Mouse (Mus musculus): Measurements from ENCODE around the gene Bhlhe23.

The Bhlhe23 gene

GRCm38 (mm10) chr2:180776793-180777192, at the start of gene Bhlhe23:
Gene Bhlhe23, minus strand, starts transcription at chr2:180776900.
- no peak for DNase-seq

DNA sequence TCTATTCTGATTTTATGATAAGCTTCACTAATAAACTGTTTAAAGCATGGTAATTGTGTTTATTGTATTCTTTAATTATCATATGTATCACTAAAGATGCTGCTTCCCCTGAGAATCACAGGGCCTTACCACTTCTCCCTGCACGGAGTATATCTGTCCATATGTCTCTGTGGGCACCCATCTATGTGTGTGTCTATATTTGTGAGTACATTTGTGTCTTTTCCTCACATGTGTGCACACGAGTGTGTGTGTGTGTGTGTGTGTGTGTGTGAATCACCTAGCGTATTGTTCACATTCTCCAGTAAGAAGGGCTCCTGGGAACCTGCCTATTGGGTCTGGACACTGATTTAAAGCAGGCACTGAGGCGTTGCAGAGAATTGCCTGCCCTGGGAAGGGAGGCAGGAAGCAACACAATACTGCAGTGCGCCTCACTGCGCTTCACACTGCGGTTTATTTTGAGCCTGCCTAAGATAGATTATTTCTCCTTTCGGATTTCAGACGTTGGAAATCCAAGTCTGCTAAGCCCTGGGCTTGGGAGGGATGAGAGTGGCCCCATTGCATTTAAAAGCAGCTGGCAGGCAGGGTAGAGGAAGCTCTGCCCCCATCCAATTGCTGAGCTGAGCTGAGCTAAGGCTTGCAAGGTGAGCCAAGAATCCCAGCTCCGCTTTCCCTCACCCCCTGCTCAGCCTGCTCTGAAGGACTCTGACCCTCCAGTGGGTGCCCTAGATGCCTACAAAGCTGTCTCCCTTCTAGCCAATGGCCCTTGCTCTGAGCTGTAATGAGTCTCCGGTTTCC, 48.6 kb upstream of the Bhlhe23 start:
- peak; percentile 71 for DNase-seq

DNA sequence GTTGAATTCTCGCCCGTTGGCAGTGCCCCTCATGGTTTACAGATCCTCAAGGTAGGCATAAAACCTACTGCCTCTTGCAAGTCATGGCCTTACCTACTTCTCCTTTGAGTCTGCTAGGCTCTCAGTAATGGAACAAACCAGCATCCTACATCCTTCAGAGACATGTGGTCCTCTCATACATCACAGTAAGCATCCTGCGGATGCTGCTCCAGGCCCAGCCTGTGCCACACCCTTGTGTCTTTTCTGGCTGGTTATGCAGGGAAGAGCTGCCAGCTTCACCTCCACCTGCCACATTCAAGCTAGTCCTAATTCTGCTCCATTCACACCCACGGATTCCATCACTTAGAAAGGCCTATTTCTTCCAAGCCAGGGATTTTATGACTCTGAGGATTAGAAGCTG, 48.0 kb upstream of the Bhlhe23 start:
- peak; percentile 79 for DNase-seq

DNA sequence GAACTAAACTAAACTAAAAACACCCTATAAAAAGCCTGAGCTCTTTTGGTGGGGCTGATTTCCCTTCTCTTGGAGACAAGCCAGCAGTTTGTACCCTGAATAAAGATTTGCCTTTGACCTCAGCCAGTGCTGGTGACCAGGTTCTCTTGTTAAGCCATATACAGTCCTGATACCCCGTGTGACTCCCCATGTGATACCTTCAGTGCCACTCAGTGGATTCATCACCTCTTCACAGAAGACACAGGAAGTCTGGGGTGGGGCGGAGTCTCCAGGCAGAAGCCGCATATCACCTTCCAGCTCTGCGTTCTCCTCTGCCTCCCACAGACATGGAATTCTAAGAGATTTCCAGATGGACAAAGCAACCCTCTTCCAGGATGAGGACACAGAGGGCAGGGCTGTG, 47.4 kb upstream of the Bhlhe23 start:
- DNase-seq, result no peak

- peak; percentile 85 for DNase-seq
Measured at GRCm38 (mm10) chr2:180822476-180822875, 45.8 kb upstream of the Bhlhe23 start.

DNA sequence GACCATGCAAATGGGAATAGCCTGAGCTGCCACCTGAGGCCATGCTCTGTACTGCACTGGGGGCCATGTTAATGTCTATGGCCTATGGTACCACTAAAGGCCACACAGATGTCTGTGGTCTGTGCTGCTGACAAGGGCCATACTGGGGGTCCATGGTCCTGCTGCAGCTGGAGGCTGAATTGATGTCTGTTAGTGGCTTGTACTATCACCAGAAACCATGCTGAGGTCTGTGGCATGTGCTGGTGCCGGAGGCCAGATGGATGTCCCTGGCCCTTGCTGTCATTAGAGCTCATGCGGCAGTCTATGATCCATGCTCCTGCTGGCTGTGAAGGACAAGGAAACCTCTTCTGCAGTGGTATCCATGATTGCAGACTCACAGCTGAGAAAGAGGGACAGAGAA, 42.8 kb upstream of the Bhlhe23 start:
- DNase-seq, result peak; percentile 60

DNA sequence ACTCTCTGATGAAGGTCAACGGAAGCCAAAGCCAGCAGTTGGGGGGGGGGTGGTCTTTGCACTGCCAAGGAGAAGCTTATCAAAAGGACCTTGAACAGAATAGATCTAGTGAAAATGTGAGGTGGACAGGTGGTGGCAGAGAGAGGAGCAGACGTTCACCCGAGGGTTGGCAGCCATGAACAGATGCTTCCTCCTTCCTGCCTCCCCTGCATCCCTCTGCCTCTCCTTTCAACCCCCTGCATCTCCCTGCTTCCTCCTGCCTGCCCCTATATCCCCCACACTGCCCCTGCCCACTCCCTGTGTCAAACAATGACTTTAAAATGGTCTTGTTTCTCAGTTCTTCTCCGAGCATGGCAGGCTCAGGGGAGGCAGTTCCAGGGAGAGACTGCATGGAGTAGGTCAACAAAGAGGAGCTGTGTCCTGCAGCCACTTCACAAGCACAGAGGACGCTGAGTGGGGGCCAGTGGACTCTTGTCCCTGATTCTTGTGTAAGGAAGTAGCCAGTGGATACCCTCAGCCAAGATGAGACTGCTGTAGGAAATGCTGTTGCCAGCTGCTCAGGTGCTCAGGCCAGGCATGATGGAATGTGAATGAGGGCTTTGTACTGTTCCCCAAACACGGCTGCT, 39.9 kb upstream of the Bhlhe23 start:
- peak; percentile 70 for DNase-seq

DNA sequence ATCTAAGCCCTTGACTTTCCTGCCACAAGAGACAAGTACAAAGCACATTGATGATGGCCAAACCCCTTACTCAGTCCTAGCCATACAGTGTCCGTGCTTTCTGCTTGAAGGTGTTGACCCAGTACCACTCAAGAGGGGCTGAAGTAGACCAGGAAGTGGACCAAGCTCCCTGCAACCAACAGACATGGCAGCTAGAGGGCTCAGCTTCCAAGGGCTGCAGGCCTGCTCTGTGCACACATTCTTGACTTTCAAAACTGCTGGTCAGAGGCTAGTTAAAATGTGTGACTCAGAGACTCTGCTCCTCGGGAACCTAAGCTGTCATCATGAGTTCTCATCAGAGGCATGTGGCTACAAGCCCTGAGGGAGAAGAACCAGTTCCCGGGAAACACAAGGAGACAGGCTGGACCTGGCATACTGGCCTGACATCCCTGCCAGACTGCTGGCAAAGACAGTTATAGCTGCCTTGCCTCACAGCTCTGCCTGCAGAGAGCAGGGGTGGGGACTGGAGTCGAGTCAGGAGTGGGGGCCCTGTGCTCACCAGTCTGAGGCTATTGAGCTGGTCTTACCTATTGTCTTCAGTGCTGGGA, 37.4 kb upstream of the Bhlhe23 start:
- DNase-seq, result peak; percentile 91

- no peak for DNase-seq
Measured at GRCm38 (mm10) chr2:180811002-180811401, 34.3 kb upstream of the Bhlhe23 start.

DNA sequence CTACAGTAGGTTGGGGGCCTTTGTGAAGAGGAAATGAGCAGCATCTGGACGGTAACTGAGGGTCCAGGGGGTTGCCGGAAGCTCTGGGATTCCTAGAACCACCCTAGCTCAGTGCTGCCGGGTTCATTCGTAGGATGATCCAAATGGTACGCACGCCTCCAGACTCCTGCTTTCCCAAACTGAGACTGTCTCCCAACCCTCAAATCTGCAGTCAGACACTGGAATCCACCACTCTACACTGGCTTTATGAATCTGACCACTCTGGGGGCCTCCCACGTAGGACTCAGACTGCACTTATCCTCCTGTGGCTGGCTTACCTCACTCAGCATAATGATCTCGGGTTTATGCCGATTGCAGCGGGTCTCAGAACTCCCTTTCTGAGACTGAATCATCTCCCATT, 32.8 kb upstream of the Bhlhe23 start:
- no peak for DNase-seq

DNA sequence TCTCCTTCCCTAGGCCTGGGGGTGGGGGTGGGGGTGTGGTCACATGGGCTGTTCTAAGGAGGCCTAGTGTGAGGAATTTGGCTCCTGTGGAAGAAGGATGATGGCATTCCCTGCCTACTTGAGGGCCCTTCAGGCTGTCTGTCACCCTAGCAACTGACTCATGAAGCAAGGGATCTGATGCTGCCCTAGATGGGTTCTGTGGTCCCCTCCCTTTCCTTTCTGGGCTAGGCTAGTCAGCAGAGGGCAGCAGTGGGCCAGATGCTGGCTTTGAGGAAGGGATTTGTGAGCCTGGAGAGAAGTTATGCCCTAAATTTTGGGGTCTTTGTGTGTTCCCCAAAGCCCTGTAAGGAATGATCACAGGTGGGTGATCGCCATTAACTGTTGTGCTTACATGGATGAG, 29.3 kb upstream of the Bhlhe23 start:
- peak; percentile 82 for DNase-seq

DNA sequence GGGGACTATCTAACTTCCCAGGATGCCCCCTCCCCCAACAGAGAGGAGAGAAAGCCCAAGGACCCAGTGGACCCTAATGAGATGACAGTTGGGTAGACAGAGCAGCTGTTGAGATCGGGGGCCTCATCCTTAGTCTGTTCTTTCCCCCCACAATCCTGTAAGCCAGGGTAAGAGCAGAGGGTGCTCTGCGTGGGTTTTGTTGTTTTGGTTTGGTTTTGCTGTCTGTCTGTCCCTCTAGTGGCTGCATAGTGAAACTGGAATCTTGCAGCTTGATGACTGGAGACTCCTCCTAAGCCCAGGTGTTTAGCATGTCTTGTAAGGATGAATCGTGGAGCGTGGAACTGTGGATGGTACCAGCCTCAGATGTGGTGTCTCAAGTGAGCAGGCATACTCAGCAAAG, 19.3 kb upstream of the Bhlhe23 start:
- no peak for DNase-seq

- no peak for DNase-seq
Measured at GRCm38 (mm10) chr2:180795597-180795996, 18.9 kb upstream of the Bhlhe23 start.

GRCm38 (mm10) chr2:180794422-180794821, 17.7 kb upstream of the Bhlhe23 start:
- no peak for DNase-seq

DNA sequence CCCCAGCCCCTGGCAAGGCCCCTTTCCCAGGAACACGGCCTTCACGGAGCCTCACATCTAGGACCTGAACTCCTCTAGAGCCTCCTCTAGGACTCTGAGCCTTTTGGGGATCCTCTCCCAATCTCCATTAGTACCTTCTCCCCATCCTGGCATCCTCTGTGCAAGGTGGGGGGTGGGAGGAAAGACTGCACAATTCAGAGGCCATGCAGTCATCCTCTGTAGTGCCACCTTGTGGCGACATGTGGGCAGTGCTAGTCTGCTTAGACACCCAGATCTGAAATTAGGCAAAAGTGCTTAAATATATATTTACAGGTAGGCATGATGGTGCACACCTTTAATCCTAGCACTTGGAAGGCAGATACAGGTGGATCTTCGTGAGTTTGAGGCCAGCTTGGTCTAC, 15.0 kb upstream of the Bhlhe23 start:
- peak; percentile 77 for DNase-seq

DNA sequence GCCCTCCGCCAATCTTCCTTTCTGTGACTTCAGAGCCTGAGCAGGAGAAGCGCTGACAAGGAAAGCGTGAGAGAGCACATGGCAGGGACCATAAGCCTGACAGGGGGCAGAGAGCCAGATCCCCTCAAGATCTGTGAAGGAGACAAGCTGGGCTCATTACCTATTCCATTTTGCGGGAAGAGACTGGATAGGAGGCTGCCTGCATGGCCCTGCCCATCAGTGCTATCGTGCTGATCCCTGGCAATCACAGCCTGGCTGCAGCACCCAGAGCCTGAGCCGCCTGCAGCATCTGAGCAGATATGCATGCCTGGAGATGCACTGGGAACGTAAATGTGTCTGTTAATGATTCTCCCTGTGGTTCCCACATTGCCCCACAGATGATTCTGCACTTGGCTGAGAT, 12.1 kb upstream of the Bhlhe23 start:
- DNase-seq, result peak; percentile 78

DNA sequence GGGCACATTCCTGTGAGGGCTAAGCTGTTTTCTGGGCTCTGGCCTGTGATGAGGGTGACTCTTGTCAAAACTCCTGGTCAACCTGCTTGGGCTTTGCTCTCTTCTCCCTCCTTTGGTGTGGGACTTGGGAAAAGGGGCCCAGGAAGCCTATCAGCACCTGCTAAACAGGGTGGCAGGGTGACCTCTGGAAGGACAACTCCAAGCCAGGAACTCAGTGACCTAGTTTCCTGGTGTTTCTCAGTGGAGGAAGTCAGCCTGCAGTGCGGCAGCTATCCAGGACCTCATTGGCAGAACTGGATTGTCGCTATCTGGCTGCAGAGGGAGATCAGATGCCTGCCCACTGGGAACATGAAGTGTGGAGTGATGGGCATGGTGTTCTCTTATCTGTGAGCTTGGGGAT, 11.7 kb upstream of the Bhlhe23 start:
- peak; percentile 76 for DNase-seq

GRCm38 (mm10) chr2:180787566-180788232, 11.0 kb upstream of the Bhlhe23 start:
- DNase-seq, result no peak

DNA sequence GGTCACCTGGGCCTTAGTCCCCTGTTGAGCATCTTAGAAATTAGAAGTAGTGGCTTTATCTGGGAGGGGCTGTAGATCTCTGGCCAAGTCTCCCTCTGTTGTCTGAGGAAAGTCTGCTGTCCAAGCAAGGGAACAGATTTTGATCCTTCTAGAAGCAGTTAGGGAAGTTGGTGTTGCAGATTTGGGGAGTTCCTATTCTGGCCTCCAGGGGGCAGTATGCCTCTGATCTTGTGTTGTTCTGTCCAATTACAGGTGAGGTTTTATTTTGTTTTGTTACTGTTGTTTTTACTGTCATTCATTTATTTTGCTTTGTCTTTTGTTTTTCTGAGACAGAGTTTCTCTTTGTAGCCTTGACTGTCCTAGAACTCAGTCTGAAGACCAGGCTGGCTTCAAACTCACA, 10.0 kb upstream of the Bhlhe23 start:
- DNase-seq, result peak; percentile 80

DNA sequence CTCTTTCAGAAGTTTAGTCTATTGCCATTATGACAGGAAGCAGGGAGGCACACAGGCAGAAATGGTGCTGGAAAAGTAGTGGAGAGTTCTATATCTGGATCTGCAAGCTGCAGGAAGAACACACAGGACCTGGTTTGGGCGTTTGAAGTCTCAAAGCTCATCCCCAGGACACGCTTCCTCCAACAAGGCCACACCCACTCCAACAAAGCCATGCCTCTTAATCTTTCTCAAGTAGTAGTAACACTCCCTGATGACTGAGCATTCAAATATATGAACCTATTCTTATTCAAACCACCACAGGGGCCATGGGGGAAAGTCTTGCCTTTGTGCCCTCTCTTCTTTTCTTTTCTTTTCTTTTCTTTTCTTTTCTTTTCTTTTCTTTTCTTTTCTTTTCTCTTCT, 3.6 kb upstream of the Bhlhe23 start:
- DNase-seq, result no peak

DNA sequence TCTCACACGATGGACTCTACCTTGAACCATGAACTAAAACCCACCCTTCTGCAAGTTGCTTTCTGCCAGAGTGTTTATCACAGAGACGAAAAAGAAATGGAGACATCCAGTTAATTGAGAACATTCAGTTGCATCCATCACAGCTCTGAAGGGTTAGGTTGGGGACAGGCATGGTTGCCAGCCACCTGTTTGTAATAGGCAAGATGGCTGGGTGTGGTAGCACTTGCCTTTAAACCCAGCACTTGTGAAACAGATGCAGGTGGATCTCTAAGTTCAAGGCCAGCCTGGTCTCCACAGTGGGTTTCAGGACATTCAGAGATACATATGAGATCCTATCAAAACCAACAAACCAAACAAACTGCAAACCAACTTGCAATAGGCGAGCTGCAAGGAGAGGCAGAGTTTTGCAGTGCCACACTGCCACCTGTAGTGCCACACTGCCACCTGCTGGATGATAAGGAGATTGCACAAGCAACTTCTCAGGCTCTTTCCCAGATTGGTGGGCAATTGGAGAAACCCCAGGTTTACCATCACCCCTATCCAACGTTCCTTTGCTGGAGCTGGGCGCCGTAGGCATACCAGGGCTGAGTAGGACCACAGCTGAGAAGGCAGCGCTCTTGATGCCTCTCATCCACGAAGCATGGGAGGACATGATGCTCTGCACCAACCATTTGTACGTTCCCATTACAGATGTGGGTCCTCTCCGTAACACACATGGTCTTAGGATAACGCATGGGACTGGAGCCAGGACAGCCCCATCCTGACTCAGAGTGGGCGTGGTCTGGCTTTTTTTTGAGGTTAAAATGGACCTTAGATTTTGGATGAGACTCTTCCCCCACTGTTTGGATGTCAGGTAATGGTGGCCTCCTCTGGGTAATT, 2.8 kb upstream of the Bhlhe23 start:
- peak; percentile 61 for DNase-seq

GRCm38 (mm10) chr2:180775641-180776040, 1.1 kb downstream of the Bhlhe23 start:
- DNase-seq, result no peak

DNA sequence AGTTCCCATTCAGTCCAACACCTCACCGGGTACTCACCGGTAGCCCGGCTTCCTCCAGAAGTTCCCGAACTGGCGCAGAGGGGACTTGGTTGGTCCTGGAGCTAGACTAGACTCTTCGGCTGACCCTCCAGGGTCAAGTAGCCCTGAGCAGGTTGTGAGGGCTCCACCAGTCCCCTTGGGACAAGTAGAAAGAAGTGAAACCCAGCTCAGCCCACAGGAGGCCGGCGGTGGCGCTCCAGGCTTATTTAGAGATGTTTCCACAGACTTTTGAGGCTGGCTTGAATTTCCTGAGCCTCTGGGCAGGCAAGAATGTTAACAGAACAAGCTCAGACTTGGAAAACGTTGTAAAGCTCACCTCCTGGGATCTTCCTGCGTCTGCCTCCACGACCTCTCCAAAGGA, 1.5 kb downstream of the Bhlhe23 start:
- DNase-seq, result no peak

Data from cerebellum, adult 9-10 months (tissue).